Mouse (Mus musculus) cerebellum, adult 2 months (tissue): ENCODE measurements at regions not wholly inside any gene's neighbourhood (a gene's known extent, or its start where the extent isn't known, plus 50 kb on each side); places are given as distances from the start of the nearest gene placed in this dataset.

Experiments used
- CTCF ChIP-seq: fragments of 200-500 bp; IDR thresholded peaks from 2 replicates; pipeline ENCODE4 v1.5.1; 2011; ENCODE audit warnings: low read depth, mild to moderate bottlenecking, control low read depth, low read length, moderate library complexity, borderline replicate concordance; ENCODE audit not compliant: insufficient read depth
- POLR2A ChIP-seq: fragments of 200-500 bp; IDR thresholded peaks from 2 replicates; pipeline ENCODE4 v1.6.1; 2011; ENCODE audit warnings: low read length, control low read depth, borderline replicate concordance; ENCODE audit not compliant: insufficient read depth

DNA sequence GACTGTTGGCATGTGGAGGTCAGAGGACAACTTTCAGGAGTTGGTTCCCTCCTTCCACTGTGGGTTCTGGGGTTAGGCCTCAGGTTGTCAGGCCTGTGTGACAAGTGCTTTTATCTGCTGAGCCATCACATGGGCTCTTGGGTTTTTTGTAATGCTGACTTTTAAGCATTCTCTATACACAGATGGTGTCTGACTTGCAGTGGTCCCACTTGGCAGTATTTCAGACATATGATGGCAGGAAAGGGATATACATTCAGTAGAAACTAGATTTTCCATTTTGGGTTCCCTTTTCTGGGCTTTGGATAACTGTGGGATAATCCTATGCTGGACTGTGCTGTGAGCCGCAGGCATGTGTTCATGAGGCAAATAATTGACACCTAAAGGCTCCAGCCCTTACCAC lies 75.3 kb upstream of the Sod3 start:
- TF ChIP-seq CTCF (no peak), POLR2A (no peak)
